Mouse (Mus musculus) kidney, adult 2 months (tissue): Measurements from ENCODE around the gene Thra. TPM values are rescaled to one million over a fixed set of nuclear protein-coding genes. Genes with fewer than 3 reads are reported as not detected.

Experiments used
- DNase-seq: peaks from one replicate; pipeline ENCODE4 v3.0.0; 2021
- H3K27ac ChIP-seq: fragments of 200-500 bp; 2 replicates; pipeline ENCODE4 v1.5.1; 2012; ENCODE audit warnings: low read depth, low read length, control low read depth, inconsistent platforms; ENCODE audit not compliant: insufficient read depth
- H3K27me3 ChIP-seq: fragments of 200-500 bp; replicated peaks from 2 replicates; pipeline ENCODE4 v1.6.1; 2012; ENCODE audit warnings: mild to moderate bottlenecking, moderate library complexity, low read length, inconsistent platforms; ENCODE audit not compliant: control insufficient read depth, insufficient read depth
- H3K36me3 ChIP-seq: fragments of 200-500 bp; 2 replicates; pipeline ENCODE4 v1.6.1; 2012; ENCODE audit warnings: mild to moderate bottlenecking, moderate library complexity, low read length, inconsistent platforms; ENCODE audit not compliant: control insufficient read depth, insufficient read depth
- H3K4me1 ChIP-seq: fragments of 200-500 bp; 2 replicates; pipeline ENCODE4 v1.6.1; 2011; ENCODE audit warnings: low read length; ENCODE audit not compliant: control insufficient read depth, insufficient read depth
- H3K4me3 ChIP-seq: fragments of 200-500 bp; 2 replicates; pipeline ENCODE4 v1.5.1; 2011; ENCODE audit warnings: mild to moderate bottlenecking, low read depth, low read length, control low read depth; ENCODE audit not compliant: insufficient read depth
- CTCF ChIP-seq: fragments of 200-500 bp; conservative IDR thresholded peaks from 2 replicates; pipeline ENCODE4 v1.5.1; 2011; ENCODE audit warnings: low read depth, mild to moderate bottlenecking, control low read depth, low read length, moderate library complexity, mixed read lengths; ENCODE audit not compliant: insufficient read depth, insufficient read length
- POLR2A ChIP-seq: fragments of 200-500 bp; IDR thresholded peaks from one replicate; pipeline ENCODE4 v1.6.1; 2011; ENCODE audit warnings: low read depth, low read length, control low read depth
- WGBS: fragments of 180-500 bp; shearing (Covaris S2); methylation state at CpG from one replicate; pipeline ENCODE4 v1.1.7; 2018; 5-methylcytosine and 5-hydroxymethylcytosine counted together
- polyA plus RNA-seq: library from polyadenylated mRNA; depleted of rRNA; stranded (reverse); fragments of >200 nt; gene quantifications from 2 replicates; pipeline ENCODE4 v1.2.3, GENCODE M21; 2012

Thra gene
- polyA plus RNA-seq, 1 experiment = 92.7 TPM

DNA sequence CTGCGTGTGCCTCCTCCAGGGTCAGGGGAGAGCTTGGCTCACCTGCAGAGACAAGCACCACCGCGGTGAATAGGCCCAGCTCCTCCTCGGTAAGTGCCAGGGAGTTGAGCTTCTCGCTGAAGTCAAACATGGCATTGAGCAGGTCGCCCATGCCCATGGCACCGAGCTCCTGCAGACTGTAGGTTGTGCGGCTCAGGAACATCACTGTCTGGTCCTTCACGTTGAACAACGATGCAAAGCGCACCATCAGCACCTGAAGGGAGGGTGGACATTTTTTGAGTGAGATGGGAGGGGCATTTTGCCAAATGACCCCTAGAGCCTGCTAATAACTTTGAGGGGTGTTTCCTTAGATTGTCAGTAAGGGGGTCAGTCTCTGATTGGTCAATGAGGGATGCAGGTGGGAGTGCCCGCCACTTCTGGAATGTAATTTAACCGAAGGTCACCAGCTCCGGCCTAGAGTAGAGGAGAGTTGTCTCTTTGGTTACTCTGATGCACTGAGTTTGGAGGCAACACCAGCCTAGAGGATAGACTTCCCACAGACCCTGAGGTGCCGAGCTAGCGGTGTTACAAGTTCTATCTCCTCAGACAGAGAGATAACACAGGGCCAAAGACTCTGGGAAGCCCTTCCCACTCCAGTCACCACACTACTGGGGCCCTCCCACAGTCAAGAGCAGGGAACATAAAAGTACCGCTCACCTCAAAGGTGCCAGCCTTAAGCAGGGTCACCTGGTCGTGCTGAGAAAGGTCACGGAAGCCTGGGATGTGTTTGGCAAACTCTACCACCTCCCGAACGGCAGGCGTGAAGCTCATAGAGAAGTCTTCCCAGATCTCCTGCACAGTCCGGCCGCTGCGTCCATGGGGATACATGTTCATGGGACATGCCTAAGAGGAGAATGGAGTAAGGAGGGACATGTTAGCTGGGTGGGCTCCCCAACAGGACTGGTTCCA is 28.8 kb downstream of the Thra start:
- H3K4me1 ChIP-seq = peaks cover 5% of the 10 kb centered on the region; the same call in 1 of the 2 replicates
- H3K36me3 ChIP-seq = peaks cover 34% of the 10 kb centered on the region
- no peaks in the 10 kb centered on the region for H3K27me3 ChIP-seq
- peak; percentile 26 for DNase-seq
- TF ChIP-seq POLR2A (no peak), CTCF (no peak)
- no peak overlapping the region for H3K27ac ChIP-seq
- no peak overlapping the region for H3K4me3 ChIP-seq
- 73% methylated on average over 25 of the region's 25 CpGs for WGBS

DNA sequence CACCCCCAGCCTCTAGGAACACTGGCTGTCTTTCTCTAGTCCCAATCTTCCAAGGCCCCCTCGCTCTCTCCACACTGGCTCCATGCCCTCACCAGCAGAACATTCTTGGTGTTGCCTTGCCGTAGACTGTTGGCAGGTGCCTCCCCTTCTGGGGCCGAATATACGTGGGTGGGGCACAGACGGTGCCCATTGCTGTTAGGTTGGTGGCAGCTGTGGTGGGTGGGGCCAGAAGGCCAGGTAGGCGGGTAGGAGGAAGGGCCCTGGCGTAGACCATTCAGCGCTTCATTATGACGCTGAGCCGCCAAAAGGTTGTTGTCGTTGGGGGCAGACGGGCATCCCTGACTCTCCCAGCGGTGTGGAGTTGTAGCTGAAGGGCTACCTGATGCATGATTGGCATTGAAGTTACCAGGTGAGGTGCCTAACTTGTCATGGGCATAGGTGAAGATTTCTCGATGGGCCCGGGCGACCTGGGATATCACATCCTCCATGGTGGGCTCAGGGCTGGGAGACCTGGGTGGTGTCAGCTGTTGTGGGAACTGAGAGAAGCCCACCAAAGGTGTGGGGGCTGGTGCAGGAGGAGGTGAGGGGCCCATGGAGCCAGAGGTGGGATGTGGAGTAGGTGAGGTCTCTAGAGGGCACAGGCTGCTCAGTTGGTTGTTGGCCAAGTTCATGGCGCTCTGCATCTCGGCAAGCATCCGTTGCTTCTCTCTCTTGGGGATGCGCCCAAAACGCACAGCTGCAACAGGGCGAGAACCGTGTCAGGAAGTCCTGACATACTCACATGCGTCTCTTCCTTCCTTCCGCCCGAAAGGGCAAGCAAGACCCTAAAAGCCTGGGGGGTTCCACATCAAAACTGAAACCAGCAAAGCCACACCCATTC is 29.9 kb downstream of the Thra start:
- Histone ChIP-seq H3K4me3 (no peak overlapping the region), H3K36me3 (peaks cover 34% of the 10 kb centered on the region), H3K27ac (no peak overlapping the region), H3K27me3 (no peaks in the 10 kb centered on the region), H3K4me1 (peaks cover 5% of the 10 kb centered on the region; the same call in 1 of the 2 replicates)
- DNase-seq = peak; percentile 43
- TF ChIP-seq CTCF = no peak
- no peak for TF ChIP-seq POLR2A
- WGBS = 78% methylated on average over 26 of the region's 26 CpGs

DNA sequence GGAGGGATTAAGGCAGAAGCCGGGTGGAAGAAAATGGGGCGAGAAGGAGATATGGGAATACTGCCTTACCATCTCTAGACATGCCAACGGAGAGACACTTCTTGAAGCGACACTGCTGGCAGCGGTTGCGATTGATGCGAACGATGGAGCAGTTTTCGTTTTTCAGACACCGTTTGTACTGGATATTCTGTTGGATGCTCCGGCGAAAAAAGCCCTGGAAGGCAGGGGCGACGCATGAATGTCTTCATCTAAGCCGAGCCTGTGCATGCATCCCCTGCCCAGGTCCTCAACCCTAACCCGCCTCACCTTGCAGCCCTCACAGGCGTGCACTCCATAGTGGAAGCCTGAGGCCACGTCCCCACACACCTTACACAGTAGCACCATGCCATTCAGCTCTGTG is 30.7 kb downstream of the Thra start:
- Histone ChIP-seq H3K36me3 (peaks cover 34% of the 10 kb centered on the region), H3K27me3 (no peaks in the 10 kb centered on the region), H3K4me1 (peaks cover 12% of the 10 kb centered on the region), H3K27ac (no peak overlapping the region), H3K4me3 (no peak overlapping the region)
- WGBS = 90% methylated on average over 18 of the region's 18 CpGs
- no peak for DNase-seq
- TF ChIP-seq POLR2A = no peak

- H3K27ac ChIP-seq = peak overlapping the region; percentile 97
- peaks cover 34% of the 10 kb centered on the region for H3K36me3 ChIP-seq
- peak overlapping the region; percentile 42; the same call in 1 of the 2 replicates for H3K4me3 ChIP-seq
- no peaks in the 10 kb centered on the region for H3K27me3 ChIP-seq
- TF ChIP-seq POLR2A (no peak), CTCF (no peak)
- no peak for DNase-seq
- 76% methylated on average over 11 of the region's 11 CpGs for WGBS
- peaks cover 18% of the 10 kb centered on the region for H3K4me1 ChIP-seq
Observed at GRCm38 (mm10) chr11:98771844-98772525, 31.5 kb downstream of the Thra start.

DNA sequence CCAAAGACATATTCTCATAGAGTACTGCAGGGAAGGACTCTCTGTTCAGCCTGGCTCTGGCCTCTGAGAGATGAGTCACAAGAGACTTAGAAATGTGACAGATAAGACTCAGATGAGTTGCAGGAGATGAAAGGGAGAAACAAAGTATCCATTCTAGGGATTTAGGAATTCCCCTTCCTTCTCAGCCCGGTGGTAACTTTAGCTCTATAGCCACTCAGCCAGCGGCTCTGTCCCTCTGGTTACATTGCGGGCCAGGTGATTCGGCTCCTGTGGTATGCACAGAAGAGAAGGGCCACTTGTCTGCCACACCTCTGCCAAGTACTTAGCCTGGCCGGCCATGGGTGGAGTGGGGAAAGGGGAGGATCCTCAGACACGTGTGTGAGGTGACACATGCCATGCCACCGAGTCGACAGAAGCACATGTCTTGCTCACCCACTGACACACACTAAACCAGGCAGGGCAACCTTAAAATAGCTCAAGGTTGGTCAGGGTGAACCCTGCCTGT is 32.3 kb downstream of the Thra start:
- H3K36me3 ChIP-seq = peaks cover 34% of the 10 kb centered on the region
- peak overlapping the region; percentile 97 for H3K27ac ChIP-seq
- H3K4me3 ChIP-seq = peak overlapping the region; percentile 42
- peaks cover 19% of the 10 kb centered on the region for H3K4me1 ChIP-seq
- no peak for TF ChIP-seq POLR2A
- TF ChIP-seq CTCF = no peak
- DNase-seq = peak; percentile 90
- H3K27me3 ChIP-seq = no peaks in the 10 kb centered on the region
- 11% methylated on average over 8 of the region's 8 CpGs for WGBS

GRCm38 (mm10) chr11:98773635-98774295 is 33.3 kb downstream of the Thra start:
- Histone ChIP-seq H3K27me3 (no peaks in the 10 kb centered on the region), H3K4me3 (peak overlapping the region; percentile 79), H3K36me3 (peaks cover 27% of the 10 kb centered on the region), H3K27ac (peak overlapping the region; percentile 97), H3K4me1 (peaks cover 19% of the 10 kb centered on the region)
- DNase-seq = peak; percentile 100
- WGBS = under 1% methylated on average over 37 of the region's 37 CpGs
- TF ChIP-seq CTCF (no peak), POLR2A (peak; percentile 81)
